Mouse (Mus musculus): Measurements from ENCODE around the gene Aamdc. TPM values are rescaled to one million over a fixed set of nuclear protein-coding genes. Genes with fewer than 3 reads are reported as not detected.

Aamdc gene
- total RNA-seq, 2 experiments from 2014 or later = 33.0 to 40.5 TPM

DNA sequence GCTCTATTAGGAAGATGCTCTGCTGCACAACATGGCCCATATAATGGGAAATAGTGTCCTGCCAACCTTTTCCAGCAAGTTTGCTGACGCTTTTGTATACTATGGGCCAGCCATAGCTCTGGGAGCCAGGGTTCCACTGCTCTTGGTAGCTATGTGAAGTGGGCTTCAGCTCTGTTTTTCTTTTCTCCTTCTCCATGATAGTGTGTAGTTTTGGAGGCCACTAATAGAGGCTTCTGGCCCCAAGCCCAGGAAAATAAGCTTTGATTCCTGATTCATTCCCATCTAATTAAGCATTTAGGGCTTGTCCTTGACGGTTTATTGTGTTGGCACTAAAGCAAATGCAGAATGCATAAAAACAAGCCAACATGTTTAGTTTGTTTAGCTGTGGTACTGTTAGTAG lies 59.4 kb downstream of the Aamdc start:
- DNase-seq (ENCODE audit: low spot score in 2 of 2) = no peak

DNA sequence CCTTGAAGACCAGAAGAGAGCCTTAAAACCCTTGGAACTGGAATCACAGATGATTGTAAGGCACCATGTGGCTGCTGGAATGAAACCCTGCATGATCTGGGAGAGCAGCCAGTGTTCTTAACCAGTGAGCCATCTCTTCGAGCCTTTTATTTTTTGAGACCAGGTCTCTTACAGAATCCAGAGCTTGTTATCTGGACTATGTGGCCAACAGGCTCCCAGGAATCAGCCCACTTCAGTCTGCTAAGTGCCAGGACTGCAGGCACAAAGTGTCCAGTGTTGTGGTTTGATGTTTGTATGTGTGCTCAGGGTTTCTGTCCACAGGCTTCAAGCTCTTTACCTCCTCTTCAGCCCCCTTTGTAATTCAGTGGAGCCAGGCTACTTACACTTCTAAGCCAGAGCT lies 64.5 kb downstream of the Aamdc start:
- no peak for DNase-seq (ENCODE audit: low spot score in 2 of 2)

DNA sequence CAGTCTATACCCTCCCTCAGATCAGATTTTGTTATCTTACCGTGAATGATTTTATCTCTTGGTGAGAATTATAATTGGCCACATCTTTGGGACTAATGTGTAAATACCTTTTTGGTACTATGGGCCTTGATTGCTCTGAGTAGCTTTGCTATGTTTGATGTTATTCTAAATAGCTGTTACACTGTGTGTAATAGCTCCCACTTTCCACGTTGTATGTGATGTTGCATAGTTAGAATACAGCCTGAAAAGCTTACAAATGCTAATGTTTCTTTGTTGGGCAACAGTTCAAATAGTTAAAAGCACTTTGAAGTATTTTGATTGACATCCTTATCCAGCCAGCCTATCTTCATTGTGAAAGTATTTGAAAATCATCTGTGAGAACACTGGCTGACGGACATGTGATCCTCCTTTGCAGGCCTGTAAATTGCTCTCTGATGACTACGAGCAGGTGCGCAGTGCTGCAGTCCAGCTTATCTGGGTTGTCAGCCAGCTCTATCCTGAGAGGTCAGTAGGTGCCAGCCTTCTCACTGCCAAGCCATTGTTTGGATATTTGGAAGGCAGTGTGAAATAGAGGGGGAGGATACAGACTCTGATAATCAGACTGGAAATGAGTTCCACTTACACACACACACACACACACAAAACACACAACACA lies 78.6 kb downstream of the Aamdc start:
- no peak for DNase-seq (ENCODE audit: low spot score in 2 of 2)

Other genes starting within 250 kb of the Aamdc start
- gene Usp35, start 247.5 kb downstream of the Aamdc start, total RNA-seq (2021) = 10 to 100 TPM; 17.2 to 19.3 TPM
- gene Kctd21, start 247.2 kb downstream of the Aamdc start, total RNA-seq (2021) = 10 to 100 TPM; 13.7 to 15.1 TPM
- gene Alg8, start 207.9 kb downstream of the Aamdc start, total RNA-seq (2021) = 10 to 100 TPM in 1 of 2 experiments, 1 to 10 TPM in 1; 9.8 to 10.4 TPM
- 100 to 1,000 TPM; 232 to 247 TPM for gene Ndufc2, start 179.5 kb downstream of the Aamdc start, total RNA-seq (2021)
- gene Thrsp, start 161.8 kb downstream of the Aamdc start, total RNA-seq (2021) = 10 to 100 TPM; 17.3 to 20.7 TPM
- gene Kctd14, start 128.2 kb downstream of the Aamdc start, total RNA-seq (2021) = 1 to 10 TPM; 3.5 to 3.6 TPM
- 10 to 100 TPM; 29.6 to 31.1 TPM for gene Ints4, start 98.5 kb downstream of the Aamdc start, total RNA-seq (2021)
- 10 to 100 TPM; 45.0 to 48.3 TPM for gene Rsf1, start 392 bp upstream of the Aamdc start, total RNA-seq (2021)
- gene Clns1a, start 117.1 kb upstream of the Aamdc start, total RNA-seq (2021) = 10 to 100 TPM; 89.6 to 94.8 TPM
- gene Aqp11, start 158.8 kb upstream of the Aamdc start, total RNA-seq (2021) = 10 to 100 TPM; 26.4 to 27.9 TPM
- gene Pak1, start 209.0 kb upstream of the Aamdc start, total RNA-seq (2021) = 100 to 1,000 TPM; 423 to 477 TPM